Mouse (Mus musculus) liver, embryonic 11.5 days (tissue): ENCODE measurements at regions not wholly inside any gene's neighbourhood (a gene's known extent, or its start where the extent isn't known, plus 50 kb on each side); places are given as distances from the start of the nearest gene placed in this dataset.

Experiments
- ATAC-seq: fragments of 200-750 bp; cut with Nextera tagmentation; replicated peaks from 2 replicates; pipeline ENCODE4 v1.8.0; 2017; ENCODE audit warnings: moderate number of reproducible peaks, mild to moderate bottlenecking, moderate TSS enrichment, moderate library complexity; ENCODE audit not compliant: low FRiP score
- DNase-seq: peaks from one replicate; pipeline ENCODE4 v3.0.0-alpha.2; 2017; ENCODE audit warnings: low spot score
- H3K27ac ChIP-seq: fragments of 300-500 bp; sonication (generic); 2 replicates; pipeline ENCODE4 v1.5.1; 2014; ENCODE audit warnings: mild to moderate bottlenecking, low read depth, low read length, control low read depth
- H3K27me3 ChIP-seq: fragments of 300-500 bp; sonication (generic); replicated peaks from 2 replicates; pipeline ENCODE4 v1.6.1; 2014; ENCODE audit warnings: low read length, mixed read lengths; ENCODE audit not compliant: control insufficient read depth, insufficient read depth
- H3K36me3 ChIP-seq: fragments of 300-500 bp; sonication (generic); 2 replicates; pipeline ENCODE4 v1.6.1; 2014; ENCODE audit warnings: mild to moderate bottlenecking, low read length, moderate library complexity, mixed read lengths; ENCODE audit not compliant: control insufficient read depth, insufficient read depth
- H3K4me1 ChIP-seq: fragments of 300-500 bp; sonication (generic); replicated peaks from 2 replicates; pipeline ENCODE4 v1.6.1; 2014; ENCODE audit warnings: low read length, mixed read lengths; ENCODE audit not compliant: control insufficient read depth, insufficient read depth
- H3K4me2 ChIP-seq: fragments of 300-500 bp; sonication (generic); 2 replicates; pipeline ENCODE4 v1.6.1; 2014; ENCODE audit warnings: mild to moderate bottlenecking, control low read depth, moderate library complexity
- H3K4me3 ChIP-seq: fragments of 300-500 bp; sonication (generic); 2 replicates; pipeline ENCODE4 v1.5.1; 2014; ENCODE audit warnings: low read depth, low read length, control low read depth
- H3K9ac ChIP-seq: fragments of 300-500 bp; sonication (generic); 2 replicates; pipeline ENCODE4 v1.6.1; 2014; ENCODE audit warnings: low read depth, low read length, control low read depth
- H3K9me3 ChIP-seq: fragments of 300-500 bp; sonication (generic); 2 replicates; pipeline ENCODE4 v1.6.1; 2016; ENCODE audit warnings: low read length, inconsistent platforms, mixed read lengths; ENCODE audit not compliant: control insufficient read depth
- WGBS: fragments of 180-500 bp; shearing (Covaris S2); extraction: QIAGEN DNeasy Blood & Tissue Kit; methylation state at CpG from one replicate; pipeline ENCODE4 v1.1.7; 2014; 5-methylcytosine and 5-hydroxymethylcytosine counted together

DNA sequence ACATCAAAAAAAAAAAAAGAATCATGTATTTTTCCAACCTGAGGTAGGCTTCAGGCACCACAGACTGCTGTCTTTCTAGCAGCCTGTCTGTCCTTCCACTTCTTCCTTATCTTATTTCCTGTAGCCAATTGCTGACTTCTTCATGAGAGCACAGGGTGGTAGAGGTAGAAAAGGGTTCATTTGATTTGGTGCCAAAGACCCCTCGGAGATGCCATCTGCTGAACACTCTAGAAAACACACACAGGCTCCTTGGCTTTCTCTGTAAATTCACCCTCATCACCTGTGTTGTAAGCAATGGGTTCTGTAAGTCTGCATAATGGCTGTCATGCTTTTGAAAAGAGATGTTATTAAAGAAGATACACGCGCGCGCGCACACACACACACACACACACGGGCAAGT, 115.0 kb downstream of the Rnd3 start:
- Histone ChIP-seq H3K9me3 (no peaks in the 10 kb centered on the region), H3K4me1 (no peaks in the 10 kb centered on the region; the same call in 1 of the 2 replicates), H3K4me3 (no peak overlapping the region), H3K36me3 (no peaks in the 10 kb centered on the region), H3K4me2 (no peak overlapping the region), H3K27ac (no peak overlapping the region), H3K27me3 (no peaks in the 10 kb centered on the region), H3K9ac (no peak overlapping the region)
- WGBS = 95% methylated on average over 7 of the region's 7 CpGs
- no peak for DNase-seq
- no peak for ATAC-seq

DNA sequence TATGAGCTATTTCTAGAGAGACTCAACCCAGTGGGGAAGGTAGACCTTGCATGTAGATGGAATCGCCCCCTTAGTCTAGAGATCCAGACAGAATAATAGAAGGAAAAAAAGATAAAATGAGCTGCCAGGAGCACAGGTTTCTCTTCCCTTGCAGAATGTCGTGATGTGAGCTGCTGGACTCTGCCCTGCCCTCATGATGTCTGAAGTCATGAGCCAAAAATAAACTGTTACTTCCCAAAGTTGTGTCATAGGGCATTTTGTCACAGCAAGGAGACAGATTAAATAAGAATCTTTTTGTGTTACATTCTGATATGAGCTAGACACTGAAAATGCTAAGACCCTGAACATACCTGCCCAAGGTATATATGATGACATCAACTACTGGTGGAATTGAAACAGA, 126.4 kb downstream of the Rnd3 start:
- Histone ChIP-seq H3K36me3 (no peaks in the 10 kb centered on the region), H3K4me3 (no peak overlapping the region), H3K4me2 (no peak overlapping the region), H3K27ac (no peak overlapping the region), H3K27me3 (no peaks in the 10 kb centered on the region), H3K4me1 (no peaks in the 10 kb centered on the region), H3K9me3 (no peaks in the 10 kb centered on the region), H3K9ac (no peak overlapping the region)
- DNase-seq (no peak), ATAC-seq (no peak)
- 85% methylated on average over 2 of the region's 2 CpGs for WGBS

- no peak overlapping the region for H3K9ac ChIP-seq
- no peaks in the 10 kb centered on the region for H3K36me3 ChIP-seq
- no peaks in the 10 kb centered on the region for H3K4me1 ChIP-seq
- H3K27me3 ChIP-seq = no peaks in the 10 kb centered on the region
- H3K9me3 ChIP-seq = no peaks in the 10 kb centered on the region
- no peak overlapping the region for H3K4me3 ChIP-seq
- H3K27ac ChIP-seq = no peak overlapping the region
- DNase-seq (no peak), ATAC-seq (no peak)
- no peak overlapping the region for H3K4me2 ChIP-seq
- 73% methylated on average over 5 of the region's 5 CpGs for WGBS
Observed at GRCm38 (mm10) chr2:51016129-51016402, 132.8 kb downstream of the Rnd3 start.

DNA sequence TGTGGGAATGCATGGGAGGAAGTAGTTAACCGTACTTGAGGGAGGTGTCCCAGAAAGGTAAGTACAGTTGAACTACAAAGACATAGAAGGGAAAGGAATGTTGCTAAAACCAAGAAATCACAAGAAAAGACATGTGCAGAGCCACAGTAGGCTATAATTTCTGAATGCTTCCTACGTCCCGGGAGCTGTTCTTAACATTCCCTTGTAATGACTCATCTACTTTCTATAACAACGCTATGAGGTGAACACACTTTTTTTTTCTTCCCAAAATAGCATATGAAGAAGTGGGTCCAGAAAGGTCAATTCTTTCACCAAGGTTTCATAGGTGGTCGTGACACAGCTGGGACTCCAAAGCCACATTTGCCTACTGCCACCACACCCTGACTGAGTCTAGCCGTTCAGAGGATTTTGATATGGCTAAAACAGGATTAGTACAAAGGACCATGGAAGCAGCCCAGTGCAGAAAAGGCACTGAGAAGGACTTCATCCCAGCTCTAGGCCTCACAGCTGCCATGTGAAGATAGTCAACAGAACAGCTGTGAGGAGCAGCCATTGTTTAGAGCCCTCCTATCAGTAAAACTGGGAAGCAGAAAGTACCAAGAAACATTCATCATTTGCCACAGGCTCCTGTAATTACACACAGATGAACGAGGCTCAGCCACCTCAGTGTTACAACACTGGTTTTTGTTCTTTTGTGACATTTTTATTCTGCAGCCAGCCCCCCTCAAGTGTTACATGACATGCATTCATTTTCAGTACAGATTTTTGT, 133.4 kb downstream of the Rnd3 start:
- WGBS = 64% methylated on average over 7 of the region's 7 CpGs
- Histone ChIP-seq H3K9me3 (no peaks in the 10 kb centered on the region), H3K4me3 (no peak overlapping the region), H3K36me3 (no peaks in the 10 kb centered on the region), H3K4me2 (no peak overlapping the region), H3K9ac (no peak overlapping the region), H3K4me1 (no peaks in the 10 kb centered on the region), H3K27me3 (no peaks in the 10 kb centered on the region), H3K27ac (no peak overlapping the region)
- ATAC-seq (no peak), DNase-seq (no peak)

- Histone ChIP-seq H3K27me3 (no peaks in the 10 kb centered on the region), H3K4me1 (no peaks in the 10 kb centered on the region), H3K36me3 (no peaks in the 10 kb centered on the region), H3K9me3 (no peaks in the 10 kb centered on the region), H3K27ac (no peak overlapping the region), H3K4me3 (no peak overlapping the region), H3K9ac (no peak overlapping the region), H3K4me2 (no peak overlapping the region)
- ATAC-seq = no peak
- DNase-seq = no peak
Observed at GRCm38 (mm10) chr2:51014232-51014631, 134.7 kb downstream of the Rnd3 start.

DNA sequence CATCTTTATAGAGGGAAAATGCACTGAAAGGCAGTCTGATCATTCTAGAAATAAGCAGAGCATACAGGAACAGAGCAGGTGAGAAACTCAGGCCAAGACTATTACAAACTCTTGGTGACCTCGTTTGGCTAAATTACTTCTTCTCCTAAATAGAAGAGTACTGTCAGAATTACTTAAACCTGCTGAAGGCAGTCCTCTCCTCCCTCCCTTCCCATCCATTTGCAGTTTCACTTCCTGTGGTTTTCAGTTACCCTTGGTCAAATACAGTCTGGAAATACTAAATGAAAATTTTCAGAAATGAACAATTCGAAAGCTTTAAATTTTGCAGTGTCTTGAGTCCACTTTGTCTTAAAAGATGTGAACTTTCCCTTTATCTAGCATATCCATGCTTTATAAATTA, 135.8 kb downstream of the Rnd3 start:
- DNase-seq (no peak), ATAC-seq (no peak)
- Histone ChIP-seq H3K9ac (no peak overlapping the region), H3K9me3 (no peaks in the 10 kb centered on the region), H3K4me3 (no peak overlapping the region), H3K4me2 (no peak overlapping the region), H3K27me3 (no peaks in the 10 kb centered on the region), H3K27ac (no peak overlapping the region), H3K4me1 (no peaks in the 10 kb centered on the region), H3K36me3 (no peaks in the 10 kb centered on the region)
- WGBS = 62% methylated on average over 2 of the region's 2 CpGs

GRCm38 (mm10) chr2:51008251-51008533, 140.7 kb downstream of the Rnd3 start:
- Histone ChIP-seq H3K4me1 (no peaks in the 10 kb centered on the region), H3K4me2 (no peak overlapping the region), H3K9me3 (no peaks in the 10 kb centered on the region), H3K9ac (no peak overlapping the region), H3K36me3 (no peaks in the 10 kb centered on the region), H3K27ac (no peak overlapping the region), H3K4me3 (no peak overlapping the region), H3K27me3 (no peaks in the 10 kb centered on the region)
- WGBS = 69% methylated on average over 2 of the region's 2 CpGs
- no peak for DNase-seq
- ATAC-seq = no peak

DNA sequence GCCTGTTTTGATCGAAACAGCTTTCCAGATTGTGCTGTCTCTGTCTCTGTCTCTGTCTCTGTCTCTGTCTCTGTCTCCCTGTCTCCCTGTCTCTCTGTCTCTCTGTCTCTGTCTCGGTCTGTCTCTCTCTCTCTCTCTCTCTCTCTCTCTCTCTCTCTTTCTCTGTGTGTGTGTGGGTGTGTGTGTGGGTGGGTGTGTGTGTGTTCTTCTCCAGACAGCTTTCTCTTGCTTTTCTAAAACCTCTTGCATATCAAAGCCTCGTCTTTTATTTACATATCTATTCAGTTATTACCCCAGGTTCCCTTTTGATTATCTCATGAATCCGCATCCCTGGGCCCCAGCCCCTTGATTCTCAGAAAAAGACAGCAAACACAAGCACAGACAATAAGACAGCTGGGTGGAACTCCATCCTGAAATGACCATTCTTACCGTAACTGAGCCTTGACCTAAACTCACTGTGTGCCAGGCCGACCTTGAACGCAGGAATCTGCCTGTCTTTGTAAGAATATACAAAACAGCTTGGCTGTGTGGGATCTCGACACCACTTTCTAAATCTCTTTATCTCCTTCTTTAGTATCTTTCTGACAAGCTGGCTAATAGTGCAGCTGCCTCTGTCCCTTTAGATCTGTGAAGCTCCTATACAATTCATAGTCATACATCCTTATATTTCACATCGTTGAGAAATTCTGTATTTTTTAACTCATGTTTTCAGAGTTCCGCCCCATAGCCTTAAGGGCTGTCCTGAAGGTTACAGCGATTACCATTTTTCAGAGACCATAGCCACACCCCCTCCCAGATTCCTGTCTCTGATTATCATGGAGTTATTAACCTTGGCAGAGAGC, 141.3 kb downstream of the Rnd3 start:
- 70% methylated on average over 11 of the region's 11 CpGs for WGBS
- ATAC-seq (no peak), DNase-seq (no peak)
- Histone ChIP-seq H3K27me3 (no peaks in the 10 kb centered on the region), H3K9me3 (no peaks in the 10 kb centered on the region), H3K27ac (no peak overlapping the region), H3K9ac (no peak overlapping the region), H3K4me3 (no peak overlapping the region), H3K36me3 (no peaks in the 10 kb centered on the region), H3K4me2 (no peak overlapping the region), H3K4me1 (no peaks in the 10 kb centered on the region)

DNA sequence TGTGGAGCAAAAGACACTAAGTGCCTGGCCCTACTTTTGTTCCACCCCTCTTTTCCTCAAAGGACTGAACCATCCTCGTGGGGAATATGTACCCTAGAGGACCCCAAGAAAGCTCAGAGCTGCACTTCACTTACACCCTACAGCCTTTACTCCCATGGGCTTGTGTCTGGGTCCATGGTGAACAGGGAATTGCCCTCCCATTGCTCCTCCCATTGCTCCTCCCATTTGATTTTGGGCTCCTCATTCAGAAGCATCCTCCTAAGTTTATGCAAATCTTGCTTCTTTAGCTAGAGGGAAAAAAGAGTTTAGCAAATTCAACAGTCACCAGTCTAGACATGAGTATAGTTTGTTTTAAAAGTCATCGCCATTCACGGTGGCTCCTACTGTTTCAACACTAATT, 142.1 kb downstream of the Rnd3 start:
- H3K36me3 ChIP-seq = no peaks in the 10 kb centered on the region
- no peak overlapping the region for H3K4me2 ChIP-seq
- H3K9ac ChIP-seq = no peak overlapping the region
- WGBS = 72% methylated on average over 3 of the region's 3 CpGs
- no peaks in the 10 kb centered on the region for H3K4me1 ChIP-seq
- no peaks in the 10 kb centered on the region for H3K27me3 ChIP-seq
- H3K4me3 ChIP-seq = no peak overlapping the region
- DNase-seq (no peak), ATAC-seq (no peak)
- H3K27ac ChIP-seq = no peak overlapping the region
- no peaks in the 10 kb centered on the region for H3K9me3 ChIP-seq
